Mouse (Mus musculus): Measurements from ENCODE around the gene Gm10974.

Gene Gm10974

DNA sequence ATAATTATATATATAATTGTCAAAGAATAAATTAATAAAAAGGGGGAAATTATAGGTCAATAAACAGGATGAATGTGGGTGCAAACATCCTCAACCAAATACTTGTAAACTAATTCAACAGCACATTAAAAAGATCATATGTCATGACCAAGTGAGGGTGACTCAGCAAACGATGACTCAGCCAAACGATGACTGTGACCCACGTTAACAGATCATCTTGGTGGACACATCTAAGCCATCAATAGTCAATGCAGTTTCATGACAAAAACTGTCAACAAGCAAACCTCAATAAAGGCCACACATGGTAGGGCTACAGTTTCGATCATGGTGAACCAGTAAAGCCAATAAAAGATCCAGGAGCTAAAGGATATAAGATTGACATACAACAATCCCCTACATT, 6.7 kb upstream of the Gm10974 start:
- DNase-seq = no peak

DNA sequence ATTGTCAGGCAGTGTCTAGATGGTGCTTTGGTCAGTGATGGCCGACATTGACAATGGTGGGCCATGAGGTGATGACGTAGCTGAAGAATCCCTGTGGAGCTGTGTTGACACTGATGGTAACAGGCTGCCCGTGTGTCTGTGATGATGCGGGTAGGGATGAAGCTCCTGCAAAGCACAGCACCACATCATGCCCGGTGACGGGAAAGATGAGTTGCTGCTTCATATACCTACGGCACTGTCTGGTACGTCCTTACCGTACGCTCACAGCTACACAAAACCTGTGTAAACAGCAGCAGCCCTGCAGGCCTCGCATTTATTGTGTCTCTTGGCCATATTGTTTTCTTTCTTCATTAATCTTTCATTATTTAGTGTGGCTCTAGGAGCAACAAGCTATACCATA, 1.2 kb upstream of the Gm10974 start:
- DNase-seq = no peak

DNA sequence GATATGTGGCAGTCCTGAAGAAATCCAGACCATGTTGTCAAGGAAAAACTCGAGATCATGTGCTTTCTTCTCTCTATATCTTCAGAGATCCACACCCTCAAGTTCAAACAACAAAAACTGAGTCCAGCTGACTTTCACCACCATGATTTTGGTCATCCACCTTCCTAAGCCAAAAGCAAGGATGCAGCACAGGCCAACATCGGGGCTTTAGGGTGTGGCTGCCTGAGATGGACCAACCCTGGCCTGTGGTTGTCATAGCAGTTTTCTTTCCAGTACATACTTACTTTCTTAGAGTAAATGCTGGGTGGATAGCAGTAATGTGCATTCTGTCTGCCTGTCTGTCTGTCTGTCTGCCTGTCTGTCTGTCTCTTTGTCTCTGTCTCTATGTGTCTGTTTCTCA, 294 bp upstream of the Gm10974 start:
- no peak for DNase-seq

DNA sequence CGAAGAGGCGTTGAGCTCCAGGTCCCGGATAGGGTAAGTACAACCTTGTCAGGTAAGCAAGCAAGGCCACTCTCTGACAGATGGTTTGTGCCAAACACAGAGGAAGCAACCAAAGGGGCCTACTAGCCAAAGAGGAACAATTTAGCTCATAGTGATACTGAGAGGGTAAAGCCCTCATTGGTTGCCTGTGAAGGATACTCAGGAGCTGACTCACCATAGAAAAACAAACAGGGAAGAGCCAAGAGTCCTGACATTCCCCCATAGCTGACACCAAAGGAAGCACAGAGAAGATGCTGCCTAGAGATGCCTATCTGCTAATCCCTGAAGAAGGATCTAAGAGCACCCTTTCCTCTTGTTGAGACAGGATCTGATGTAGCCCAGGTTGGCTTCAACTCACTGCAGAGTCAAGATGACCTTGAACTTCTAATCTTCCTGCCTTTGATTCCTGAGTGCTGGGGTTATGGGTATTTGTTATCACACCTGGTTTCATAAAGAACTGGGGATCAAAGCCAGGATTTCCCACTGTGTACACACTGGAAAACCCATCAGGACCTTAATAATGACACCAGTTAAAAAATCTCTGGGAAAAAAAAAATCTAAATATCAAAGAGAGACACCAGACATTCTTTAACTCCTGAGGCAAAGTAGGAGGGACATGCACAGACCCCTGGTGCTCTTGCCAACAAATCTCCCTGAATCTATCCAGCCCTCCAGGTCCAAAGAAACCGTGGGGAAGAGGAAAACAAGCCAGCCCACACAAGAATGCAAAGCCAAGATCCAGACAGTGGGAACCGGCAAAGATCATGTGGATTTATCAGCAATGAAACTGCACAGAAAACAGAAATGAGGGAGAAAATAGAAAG, 3.6 kb downstream of the Gm10974 start:
- no peak for DNase-seq

DNA sequence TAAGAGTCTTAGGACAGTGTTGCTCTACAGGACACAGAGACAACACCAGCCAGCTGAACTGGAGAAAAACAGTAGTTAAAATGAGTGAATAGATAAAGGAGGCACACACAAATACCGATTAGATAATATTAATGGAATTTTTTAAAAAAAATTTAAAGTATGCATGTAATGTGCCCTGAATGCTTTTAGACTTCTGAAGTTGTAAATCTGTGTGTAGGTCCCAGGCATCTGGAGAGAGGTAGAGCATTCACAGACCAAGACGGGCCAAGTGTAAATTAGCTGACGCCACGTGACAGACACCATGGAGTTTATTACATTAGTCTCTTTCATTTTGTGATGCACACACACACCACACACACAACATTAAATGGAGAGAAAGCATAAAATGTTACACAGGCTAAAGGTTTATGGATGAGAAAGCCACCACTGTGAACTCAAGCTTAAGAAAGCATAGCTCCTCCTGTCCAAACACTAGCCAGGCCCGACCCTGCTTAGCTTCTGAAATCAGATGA, 4.3 kb downstream of the Gm10974 start:
- DNase-seq = no peak

GRCm38 (mm10) chr7:66370970-66371369, 5.3 kb downstream of the Gm10974 start:
- DNase-seq = no peak

- no peak for DNase-seq
These were observed 7.7 kb downstream of the Gm10974 start for GRCm38 (mm10) chr7:66373391-66373790.

DNA sequence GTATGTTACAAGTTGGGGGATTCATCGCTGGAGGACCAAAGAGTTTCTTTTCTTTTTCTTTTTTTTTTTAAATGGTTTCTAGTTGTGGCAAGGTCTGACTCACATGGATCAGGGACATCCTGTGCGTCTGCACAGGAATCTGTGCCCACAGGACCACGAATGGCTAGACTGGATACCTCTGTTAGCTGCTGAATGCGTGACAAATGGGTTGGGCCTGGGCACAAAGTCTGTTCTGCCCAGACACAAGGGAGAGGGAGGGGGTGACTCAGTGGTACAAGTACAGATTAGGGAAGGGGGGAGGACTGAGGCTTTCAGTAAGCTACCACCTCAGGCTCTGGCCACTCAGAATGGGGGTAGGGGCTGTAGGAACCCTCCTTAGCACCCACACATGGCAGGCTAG, 10.0 kb downstream of the Gm10974 start:
- DNase-seq = no peak

GRCm38 (mm10) chr7:66376560-66376959, 10.9 kb downstream of the Gm10974 start:
- no peak for DNase-seq

DNA sequence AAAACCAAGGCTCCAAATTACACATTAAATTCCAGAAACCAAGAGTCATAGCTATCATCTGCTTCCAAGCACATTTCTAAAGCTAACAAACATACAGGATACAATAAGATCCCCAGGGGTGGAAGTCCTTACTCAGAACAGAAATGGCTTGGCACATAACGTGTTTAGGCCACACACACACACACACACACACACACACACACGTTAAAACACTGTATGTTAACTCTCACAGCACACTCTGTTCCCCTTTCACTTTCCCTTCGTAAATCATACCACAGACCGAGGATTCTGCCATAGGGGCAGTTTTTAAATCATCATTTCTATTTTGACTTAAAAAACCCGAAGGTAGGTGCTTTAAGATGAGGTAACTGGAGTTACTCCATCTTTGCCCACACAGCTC, 18.5 kb downstream of the Gm10974 start:
- DNase-seq = no peak

- DNase-seq = no peak
These were observed 19.2 kb downstream of the Gm10974 start for GRCm38 (mm10) chr7:66384891-66385290.

GRCm38 (mm10) chr7:66385826-66386225, 20.1 kb downstream of the Gm10974 start:
- DNase-seq = no peak

GRCm38 (mm10) chr7:66386411-66386810, 20.7 kb downstream of the Gm10974 start:
- no peak for DNase-seq

DNA sequence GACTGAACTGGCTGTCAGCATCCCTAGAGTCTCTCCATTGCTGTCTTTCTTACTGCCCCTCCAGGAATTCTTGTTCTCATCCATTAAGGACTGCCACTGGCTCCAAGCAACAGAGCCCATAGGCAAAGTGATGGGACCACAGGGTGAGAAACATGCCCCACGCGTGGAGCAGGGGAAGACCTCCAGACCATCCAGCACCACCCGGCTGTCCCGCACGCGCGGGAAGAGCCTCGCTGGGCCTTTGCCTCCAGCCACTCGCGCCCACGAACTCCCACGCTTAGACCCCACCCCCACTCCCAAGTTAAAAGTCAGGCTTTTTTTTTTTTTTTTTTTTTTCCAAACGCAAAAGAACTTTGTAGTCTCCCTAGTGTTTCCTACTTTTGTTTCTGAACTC, 21.7 kb downstream of the Gm10974 start:
- peak in 1 of 2 experiments; percentile 69 for DNase-seq

- DNase-seq = peak; percentile 77 to 86
These were observed 22.3 kb downstream of the Gm10974 start, which contains the start of gene Lrrk1 for GRCm38 (mm10) chr7:66387813-66388521. Lrrk1 (minus strand) TSS chr7:66388350.

GRCm38 (mm10) chr7:66388621-66389532, 23.2 kb downstream of the Gm10974 start:
- DNase-seq = peak; percentile 63 to 81

DNA sequence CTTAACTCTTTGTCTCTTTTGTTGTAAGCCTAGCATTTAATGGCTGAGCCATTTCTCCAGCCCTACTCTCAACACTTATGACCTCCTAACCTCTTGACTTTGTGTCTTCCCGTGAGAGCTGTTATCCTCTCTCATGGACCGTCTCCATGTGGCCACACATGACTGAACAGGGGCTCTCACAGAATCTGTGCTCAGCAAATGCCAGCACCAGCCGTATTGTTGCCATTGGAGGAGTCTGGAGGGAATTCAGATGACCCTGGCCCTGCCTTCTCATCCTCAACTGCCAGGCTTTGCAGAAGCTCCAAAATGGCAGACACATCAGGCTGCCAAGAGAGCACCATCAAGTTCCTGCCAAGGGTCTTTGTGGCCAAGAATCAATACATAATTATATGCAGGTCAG, 31.6 kb downstream of the Gm10974 start:
- peak in 1 of 2 experiments; percentile 31 for DNase-seq

DNA sequence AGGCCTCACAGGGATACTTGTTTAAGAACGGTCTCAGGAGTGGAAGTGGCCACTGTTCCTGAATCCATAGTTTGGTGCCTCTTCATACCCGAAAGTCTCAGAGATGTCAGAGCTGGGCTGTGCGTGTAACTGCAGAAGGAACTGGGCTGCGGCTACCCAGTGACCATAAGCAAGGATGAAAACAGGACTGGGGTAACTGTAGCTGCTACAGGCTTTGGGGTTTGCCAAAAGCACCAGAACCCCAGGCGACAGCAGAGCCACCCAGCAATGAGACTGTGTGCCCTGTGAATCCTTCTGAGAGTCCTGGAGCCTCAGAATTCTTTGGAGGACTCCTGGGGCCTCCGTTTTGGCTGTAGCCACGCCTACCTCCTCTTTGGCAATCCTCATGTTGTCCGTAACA, 35.9 kb downstream of the Gm10974 start:
- no peak for DNase-seq

GRCm38 (mm10) chr7:66402876-66403275, 37.2 kb downstream of the Gm10974 start:
- no peak for DNase-seq

GRCm38 (mm10) chr7:66404141-66404540, 38.4 kb downstream of the Gm10974 start:
- DNase-seq = peak; percentile 28 to 46

GRCm38 (mm10) chr7:66404802-66405201, 39.1 kb downstream of the Gm10974 start:
- DNase-seq = no peak

DNA sequence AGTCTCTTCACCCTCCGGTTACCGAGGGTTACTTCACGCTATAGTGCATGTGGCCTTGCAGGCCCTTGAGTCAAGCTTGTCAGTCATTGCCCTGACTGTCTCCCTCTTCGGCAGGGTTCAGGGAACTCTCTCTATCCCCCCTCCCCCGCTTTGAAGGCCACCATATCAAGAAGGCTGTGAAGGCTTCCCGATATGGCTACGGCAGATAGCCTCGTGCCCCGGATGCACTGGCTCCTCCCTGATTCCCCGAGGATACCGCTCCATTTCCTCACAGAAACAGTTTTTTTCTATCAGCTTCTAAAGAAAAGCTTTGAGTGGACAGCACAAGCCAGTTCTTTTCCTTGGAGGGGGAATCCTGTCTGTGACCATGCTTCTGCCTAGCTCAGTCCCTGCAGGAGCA, 39.8 kb downstream of the Gm10974 start:
- peak; percentile 37 to 61 for DNase-seq
